Mouse (Mus musculus): ENCODE measurements at regions not wholly inside any gene's neighbourhood (a gene's known extent, or its start where the extent isn't known, plus 50 kb on each side); places are given as distances from the start of the nearest gene placed in this dataset.

DNA sequence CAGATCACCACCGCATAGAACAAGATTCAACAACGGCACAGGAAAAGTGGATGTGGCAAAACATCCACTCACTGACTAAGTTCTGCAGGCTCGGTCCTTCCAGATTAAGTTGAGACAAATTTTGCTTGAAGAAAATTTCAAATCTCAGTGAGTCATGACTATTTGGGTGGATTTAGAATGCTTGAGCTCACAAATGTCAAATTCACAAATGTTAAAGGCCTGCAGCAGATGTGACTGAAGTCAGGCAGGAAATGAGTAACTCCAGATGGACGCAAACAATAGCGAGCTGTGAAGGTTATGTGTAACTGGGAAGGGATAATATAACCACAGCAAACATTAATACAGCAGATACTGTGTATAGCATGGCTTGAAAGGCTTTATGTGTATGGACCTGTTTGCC, 198.5 kb upstream of the Zbtb20 start:
- CTCF ChIA-PET: no interaction called here

DNA sequence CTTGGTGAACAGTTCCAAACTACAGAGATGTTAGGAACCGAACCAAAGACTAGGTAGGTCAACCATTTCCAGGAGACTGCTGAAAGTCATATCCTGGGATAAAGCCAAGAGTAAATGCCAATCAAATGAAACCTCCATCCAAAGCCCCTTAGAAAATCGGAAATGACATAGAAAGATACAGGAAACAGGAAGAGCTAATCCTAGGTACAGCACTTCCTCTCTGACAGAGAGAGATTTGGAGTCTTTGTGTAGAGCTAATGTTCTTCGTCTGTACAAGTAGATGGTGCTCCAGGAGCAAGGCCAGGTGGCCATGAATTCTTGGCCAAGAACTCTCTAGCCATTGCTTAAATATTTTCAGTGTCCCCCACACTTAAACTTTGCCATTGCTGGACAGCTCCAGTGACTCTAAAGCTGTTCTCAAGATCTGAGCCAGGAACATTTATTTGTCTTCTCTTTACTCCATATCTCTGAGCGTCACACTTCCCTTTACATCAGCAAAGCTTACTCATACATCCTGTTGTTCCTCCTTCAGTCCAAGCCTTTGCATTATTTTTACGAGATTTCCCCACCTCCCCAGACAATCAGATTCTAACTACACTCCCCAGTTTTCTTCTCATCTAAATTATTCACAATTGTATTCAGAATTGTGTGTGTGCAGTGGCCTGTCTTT, 199.1 kb upstream of the Zbtb20 start:
- CTCF ChIA-PET: no interaction called here

GRCm38 (mm10) chr16:42675031-42675430, 200.7 kb upstream of the Zbtb20 start:
- CTCF ChIA-PET: no interaction called here

GRCm38 (mm10) chr16:42666601-42667000, 209.1 kb upstream of the Zbtb20 start:
- CTCF ChIA-PET: no interaction called here

DNA sequence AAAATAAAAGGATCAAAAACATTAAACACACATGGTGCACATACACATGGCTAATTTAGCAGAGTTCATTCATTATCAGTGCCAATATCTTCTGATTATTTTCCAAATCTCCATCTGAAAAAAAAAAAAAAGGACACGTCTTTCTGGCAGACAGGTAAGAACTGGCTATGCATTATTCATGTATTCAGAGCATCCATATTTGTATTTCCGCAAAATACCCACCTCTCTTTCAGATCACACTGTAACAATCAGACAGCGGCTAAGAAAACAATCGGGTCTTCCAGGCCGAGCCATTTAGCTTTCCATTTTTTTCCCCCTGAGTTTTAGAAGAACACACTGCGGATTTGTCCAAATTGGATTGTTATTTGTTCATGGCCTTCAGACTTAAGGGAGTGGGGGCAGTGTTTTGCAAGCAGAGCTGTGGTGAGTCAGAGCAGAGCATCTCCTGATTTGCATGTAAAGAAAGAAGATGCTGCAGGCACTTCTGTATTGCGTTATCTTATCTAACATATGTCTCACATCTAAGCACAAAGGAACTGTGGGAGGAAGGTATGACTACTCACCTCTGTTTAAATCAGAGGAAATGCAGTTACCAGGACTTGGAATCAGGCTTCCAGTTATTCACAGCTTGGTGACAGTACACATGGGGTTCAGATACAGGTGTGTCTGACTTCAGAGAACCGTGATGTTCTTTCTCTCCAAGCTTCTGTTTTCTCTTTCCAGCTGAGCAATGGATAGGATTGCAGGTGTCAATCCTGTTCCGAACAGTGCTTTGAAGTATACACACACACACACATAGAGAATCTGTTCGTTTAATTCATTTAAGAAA, 223.6 kb upstream of the Zbtb20 start:
- CTCF ChIA-PET: no interaction called here

DNA sequence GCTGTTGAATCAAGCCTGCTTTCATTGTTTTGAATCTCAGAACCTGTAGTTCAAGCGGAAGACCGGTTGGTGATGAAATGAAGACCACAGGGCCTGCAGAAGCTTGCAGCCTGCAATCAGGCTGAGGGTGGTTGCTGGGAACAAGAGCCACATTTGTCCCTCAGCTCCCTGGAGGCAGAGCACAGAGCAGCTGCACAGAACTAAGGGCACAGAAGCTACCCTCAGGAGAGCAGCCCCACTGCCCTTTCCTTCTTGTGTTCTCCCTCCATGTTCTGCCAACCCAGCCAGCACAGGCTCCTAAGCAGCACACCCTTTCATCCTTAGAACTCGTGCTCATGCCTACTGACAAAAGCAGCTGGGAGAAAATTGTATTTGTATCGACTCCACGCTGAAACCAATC, 225.9 kb upstream of the Zbtb20 start:
- CTCF ChIA-PET: no interaction called here

DNA sequence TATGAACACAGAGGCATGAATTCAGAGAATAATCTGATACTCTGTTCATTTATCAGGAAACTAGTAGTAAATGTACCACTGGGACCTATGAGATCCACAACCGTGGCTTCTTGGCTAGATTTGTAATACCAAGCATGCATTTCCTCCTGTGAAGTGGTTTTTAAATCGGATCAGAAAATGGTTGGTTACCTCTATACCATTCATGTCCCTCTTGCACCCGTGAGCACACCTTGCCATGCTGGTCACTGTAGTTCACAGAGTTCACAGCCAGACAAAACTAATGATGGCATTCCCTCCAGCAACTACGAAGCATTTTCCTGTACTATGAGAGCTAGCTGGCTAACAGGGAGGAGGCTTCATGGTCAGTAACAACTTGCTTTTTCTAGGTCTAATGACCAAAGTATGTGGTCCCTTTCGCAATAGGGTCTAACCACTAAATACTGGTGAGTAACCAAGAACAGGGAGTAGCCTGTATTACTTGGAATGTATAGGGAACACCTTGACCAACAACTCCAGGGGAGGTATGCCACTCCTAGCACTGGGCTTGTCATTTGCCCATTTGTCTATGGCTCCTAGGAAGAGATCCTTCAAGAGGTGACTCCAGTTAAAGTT, 227.0 kb upstream of the Zbtb20 start:
- CTCF ChIA-PET: no interaction called here

DNA sequence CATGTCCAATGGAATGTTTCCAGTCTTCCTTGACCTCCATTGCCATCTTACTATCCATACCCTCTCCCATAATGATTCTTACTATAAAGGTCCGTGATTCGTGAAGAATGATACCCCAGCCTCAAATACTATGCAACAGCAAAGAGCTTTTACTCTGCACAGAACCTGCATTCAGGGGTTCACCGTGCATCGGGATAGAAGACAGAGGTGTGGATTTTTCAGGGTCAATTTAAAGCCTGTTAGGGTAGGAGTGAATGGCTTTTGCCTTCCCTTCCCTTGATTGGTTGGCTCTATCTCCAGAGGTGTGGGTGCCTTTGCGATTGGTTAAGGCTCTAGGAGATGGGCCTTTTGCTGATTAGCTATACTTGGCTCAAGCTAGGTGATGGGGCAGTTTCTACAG, 227.9 kb upstream of the Zbtb20 start:
- CTCF ChIA-PET: no interaction called here

DNA sequence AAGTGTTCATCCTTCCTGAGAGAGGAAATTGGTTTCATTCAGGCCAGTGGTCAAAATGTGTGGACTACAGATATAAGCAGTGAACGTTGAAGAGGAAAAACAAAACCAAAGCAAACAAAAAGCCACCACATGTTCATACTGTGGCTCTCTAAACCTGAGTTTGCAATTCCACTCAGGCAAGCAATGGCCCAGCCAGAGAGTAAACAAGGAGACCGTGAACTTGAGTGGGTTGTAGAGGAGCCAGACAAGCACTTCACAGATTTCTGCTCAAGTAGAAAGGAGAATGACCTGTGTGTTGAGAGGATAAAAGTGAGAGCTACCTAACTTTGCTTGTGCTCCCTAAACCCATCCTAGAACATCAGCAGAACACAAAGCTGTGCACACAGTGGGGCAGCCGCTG, 239.9 kb upstream of the Zbtb20 start:
- CTCF ChIA-PET: no interaction called here

GRCm38 (mm10) chr16:42627675-42628074, 248.0 kb upstream of the Zbtb20 start:
- CTCF ChIA-PET: no interaction called here

GRCm38 (mm10) chr16:42615920-42616319, 259.8 kb upstream of the Zbtb20 start:
- CTCF ChIA-PET: no interaction called here

GRCm38 (mm10) chr16:42612011-42612410, 263.7 kb upstream of the Zbtb20 start:
- CTCF ChIA-PET: no interaction called here

GRCm38 (mm10) chr16:42608336-42608735, 267.3 kb upstream of the Zbtb20 start:
- CTCF ChIA-PET: no interaction called here

GRCm38 (mm10) chr16:42592321-42592720, 251.9 kb upstream of the Gap43 start:
- CTCF ChIA-PET: no interaction called here

DNA sequence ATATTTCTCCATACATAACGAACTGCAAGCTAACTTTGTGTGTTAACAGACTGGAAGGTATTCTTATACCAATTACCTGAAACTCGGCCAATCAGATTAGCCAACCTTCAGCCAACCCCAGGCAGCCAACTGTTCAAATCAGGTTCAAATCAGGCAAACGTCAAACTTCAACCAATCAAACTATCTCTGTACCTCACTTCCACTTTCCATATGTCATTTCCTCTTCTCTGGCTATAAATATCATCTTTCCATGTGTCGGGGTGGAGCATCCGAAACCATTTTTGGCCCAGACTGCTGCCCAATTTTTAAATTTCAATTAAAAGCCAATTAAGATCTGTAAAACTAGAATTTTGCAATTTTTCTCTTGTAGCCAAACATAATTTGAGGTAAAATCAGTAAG, 251.1 kb upstream of the Gap43 start:
- CTCF ChIA-PET: no interaction called here

GRCm38 (mm10) chr16:42586196-42586595, 245.7 kb upstream of the Gap43 start:
- CTCF ChIA-PET: no interaction called here

GRCm38 (mm10) chr16:42575517-42575946, 235.1 kb upstream of the Gap43 start:
- CTCF ChIA-PET: no interaction called here

DNA sequence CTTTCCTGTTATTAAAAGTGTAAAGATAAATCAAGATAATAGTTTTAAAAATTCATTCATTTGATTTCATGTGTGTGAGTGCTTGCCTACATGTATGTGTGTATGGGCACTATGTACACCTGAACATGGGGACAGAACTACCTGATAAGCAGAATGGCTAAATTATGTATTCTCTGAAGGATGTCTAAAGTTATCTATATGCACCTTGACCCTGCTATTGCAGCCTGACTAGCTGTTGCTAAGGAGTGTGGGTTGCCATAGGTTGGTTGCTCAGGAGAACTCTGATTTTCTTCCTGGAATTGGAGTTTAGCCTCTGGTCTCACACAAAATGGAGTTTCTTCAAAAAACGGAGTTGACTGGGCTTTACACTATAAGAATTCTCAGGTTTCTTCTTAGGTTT, 234.5 kb upstream of the Gap43 start:
- CTCF ChIA-PET: no interaction called here

DNA sequence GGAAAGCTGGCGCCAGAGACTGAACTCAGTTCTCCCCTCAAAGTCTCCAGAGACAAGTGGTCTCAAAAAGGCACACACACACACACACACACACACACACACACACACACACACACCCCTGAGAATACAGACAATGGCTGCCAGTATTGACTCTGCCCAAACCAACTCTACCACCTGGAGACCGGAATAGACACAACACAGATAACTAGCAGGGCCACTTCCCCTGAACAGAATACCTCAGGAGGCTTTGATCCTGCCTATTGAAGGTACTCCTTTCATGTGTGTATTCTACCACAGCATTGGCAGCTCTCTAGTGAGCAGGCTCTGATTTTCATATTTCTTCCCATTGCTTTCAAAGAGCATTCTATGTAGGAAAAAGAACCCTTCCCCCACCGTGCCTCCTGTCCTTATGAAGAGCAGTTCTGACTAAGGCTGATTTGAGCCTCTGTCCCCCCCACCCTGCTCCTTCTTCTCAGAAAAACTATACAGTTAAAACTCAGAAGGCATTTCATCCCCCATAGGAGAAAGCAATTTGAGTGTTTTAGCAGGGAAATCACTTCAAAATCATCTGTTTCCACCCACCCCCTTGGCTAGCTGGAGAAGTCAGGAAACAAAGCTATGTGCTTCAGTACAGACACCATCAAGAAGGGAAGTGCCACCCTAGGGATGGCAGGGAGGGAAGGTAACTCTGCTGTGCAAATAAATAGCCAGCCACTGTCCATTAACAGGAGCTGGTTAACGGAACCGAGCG, 230.0 kb upstream of the Gap43 start:
- CTCF ChIA-PET: no interaction called here

DNA sequence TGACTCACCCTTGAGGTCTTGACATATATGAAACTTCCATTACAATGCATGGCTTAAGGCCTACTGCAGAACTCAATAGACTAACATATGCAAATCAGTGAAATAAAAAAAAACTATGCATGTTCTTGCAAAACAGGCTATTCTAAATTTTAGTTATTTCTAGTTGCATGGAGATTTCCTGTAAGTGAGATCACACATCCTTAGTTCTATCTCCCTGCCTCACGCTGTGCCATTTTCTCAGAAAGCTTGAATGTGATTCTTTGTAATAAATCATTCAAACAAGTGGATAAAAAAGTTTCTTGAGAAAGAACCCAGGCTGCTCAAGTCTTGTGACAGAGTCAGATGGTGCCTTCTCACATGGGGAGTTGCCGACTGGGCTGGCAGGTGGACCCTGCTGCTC, 228.9 kb upstream of the Gap43 start:
- CTCF ChIA-PET: no interaction called here

GRCm38 (mm10) chr16:42549591-42549990, 209.1 kb upstream of the Gap43 start:
- CTCF ChIA-PET: no interaction called here
